Mouse (Mus musculus) lung, embryonic 15.5 days (tissue): ENCODE results near the gene Inafm2. TPM values are rescaled to one million over a fixed set of nuclear protein-coding genes. Genes with fewer than 3 reads are reported as not detected.

ENCODE experiments used
- ATAC-seq: fragments of 200-750 bp; cut with Nextera tagmentation; 2 replicates; pipeline ENCODE4 v1.8.0; 2017; ENCODE audit warnings: moderate number of reproducible peaks, borderline replicate concordance; ENCODE audit not compliant: low FRiP score, low TSS enrichment; ENCODE audit errors: extremely low read depth
- H3K27ac ChIP-seq: fragments of 300-500 bp; sonication (generic); 2 replicates; pipeline ENCODE4 v1.5.1; 2015; ENCODE audit warnings: moderate library complexity, mild to moderate bottlenecking, inconsistent platforms
- H3K27me3 ChIP-seq: fragments of 300-500 bp; sonication (generic); 2 replicates; pipeline ENCODE4 v1.6.1; 2015; ENCODE audit warnings: inconsistent platforms
- H3K36me3 ChIP-seq: fragments of 300-500 bp; sonication (generic); 2 replicates; pipeline ENCODE4 v1.6.1; 2015; ENCODE audit warnings: inconsistent platforms
- H3K4me1 ChIP-seq: fragments of 300-500 bp; sonication (generic); 2 replicates; pipeline ENCODE4 v1.6.1; 2015; ENCODE audit warnings: inconsistent platforms
- H3K4me2 ChIP-seq: fragments of 300-500 bp; sonication (generic); 2 replicates; pipeline ENCODE4 v1.6.1; 2015; ENCODE audit warnings: inconsistent platforms, mild to moderate bottlenecking, moderate library complexity
- H3K4me3 ChIP-seq: fragments of 300-500 bp; sonication (generic); 2 replicates; pipeline ENCODE4 v1.5.1; 2015; ENCODE audit warnings: mild to moderate bottlenecking, inconsistent platforms
- H3K9ac ChIP-seq: fragments of 300-500 bp; sonication (generic); 2 replicates; pipeline ENCODE4 v1.6.1; 2015; ENCODE audit warnings: inconsistent platforms
- H3K9me3 ChIP-seq: fragments of 300-500 bp; sonication (generic); 2 replicates; pipeline ENCODE4 v1.6.1; 2016; ENCODE audit warnings: inconsistent platforms
- WGBS: fragments of 180-500 bp; shearing (Covaris S2); methylation state at CpG from one replicate; pipeline ENCODE4 v1.1.7; 2015; 5-methylcytosine and 5-hydroxymethylcytosine counted together
- polyA plus RNA-seq: library from polyadenylated mRNA; unstranded; fragments of >200 nt; fragmentation: Nextera tagmentation; extraction: Ambion mirVana; gene quantifications from 2 replicates; pipeline ENCODE4 v1.2.1, GENCODE M21; 2015

Gene Inafm2
- polyA plus RNA-seq, 1 experiment from 2014 or later: 18.3 TPM

DNA sequence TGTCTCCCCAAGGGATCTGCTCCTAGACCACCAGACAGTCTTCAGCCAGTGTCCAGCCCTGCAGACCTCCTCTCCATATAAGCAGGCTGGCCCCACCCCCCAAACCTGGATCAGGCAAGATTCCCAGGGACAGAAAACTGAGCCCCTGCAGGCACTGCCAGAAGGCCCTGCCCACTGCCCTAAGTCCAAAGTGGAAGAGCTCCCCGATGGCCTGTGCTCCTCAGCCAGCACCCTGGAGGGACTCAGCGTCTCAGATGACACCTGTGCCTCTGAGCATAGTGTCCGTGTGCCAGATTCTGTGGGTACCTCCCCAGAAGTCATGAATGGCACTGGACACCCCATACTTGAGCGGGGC, 46.7 kb downstream of the Inafm2 start:
- ATAC-seq: no peak
- peaks cover 14% of the 10 kb centered on the region for H3K4me1 ChIP-seq
- H3K9me3 ChIP-seq: no peaks in the 10 kb centered on the region
- 74% methylated on average over 4 of the region's 4 CpGs for WGBS
- H3K4me3 ChIP-seq: no peak overlapping the region
- no peak overlapping the region for H3K9ac ChIP-seq
- no peak overlapping the region for H3K27ac ChIP-seq
- H3K36me3 ChIP-seq: no peaks in the 10 kb centered on the region
- peaks cover 3% of the 10 kb centered on the region; the same call in 1 of the 2 replicates for H3K27me3 ChIP-seq
- no peak overlapping the region for H3K4me2 ChIP-seq

DNA sequence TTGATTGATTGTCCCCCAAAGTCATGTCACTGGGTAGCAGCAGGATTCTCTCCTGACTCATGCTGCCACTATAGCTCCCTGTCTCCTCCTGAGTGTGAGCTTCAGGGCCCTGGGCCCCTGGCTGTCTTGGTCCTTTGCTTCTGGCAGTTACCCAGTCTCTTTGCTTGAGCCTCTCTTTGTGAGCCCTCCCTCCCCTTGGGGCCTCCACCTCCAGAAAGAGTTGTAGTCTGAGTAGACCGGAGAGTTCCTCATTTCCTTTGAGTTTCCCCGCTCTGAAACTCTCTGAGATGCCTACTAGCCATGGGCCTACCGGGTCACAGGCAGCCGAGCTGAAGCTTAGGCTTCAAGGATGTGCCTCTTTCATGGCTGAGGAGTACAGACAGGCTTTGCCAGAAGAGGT, 48.1 kb downstream of the Inafm2 start:
- Histone ChIP-seq H3K9me3 (no peaks in the 10 kb centered on the region), H3K27me3 (peaks cover 3% of the 10 kb centered on the region; the same call in 1 of the 2 replicates), H3K4me2 (no peak overlapping the region), H3K4me3 (no peak overlapping the region), H3K4me1 (peaks cover 14% of the 10 kb centered on the region), H3K9ac (no peak overlapping the region), H3K27ac (no peak overlapping the region), H3K36me3 (no peaks in the 10 kb centered on the region)
- WGBS: 68% methylated on average over 4 of the region's 4 CpGs
- ATAC-seq: no peak

Other genes starting within 250 kb of the Inafm2 start
- gene Bmf, start 196.1 kb upstream of the Inafm2 start, polyA plus RNA-seq: 5.5 and 8.5 TPM in 2 replicates
- 114 and 115 TPM in 2 replicates for gene Bub1b, start 147.5 kb upstream of the Inafm2 start, polyA plus RNA-seq
- 1.6 and 2.2 TPM in 2 replicates for gene Pak6, start 82.5 kb upstream of the Inafm2 start, polyA plus RNA-seq
- gene Ankrd63, start 41.8 kb upstream of the Inafm2 start, polyA plus RNA-seq: 0.10 and 0.12 TPM in 2 replicates
- 1.5 and 2.5 TPM in 2 replicates for gene Plcb2, start 17.3 kb upstream of the Inafm2 start, polyA plus RNA-seq
- gene Ccdc9b, start 16.9 kb downstream of the Inafm2 start, polyA plus RNA-seq: 0.98 and 1.2 TPM in 2 replicates
- not detected in 2 replicates for gene Phgr1, start 27.0 kb downstream of the Inafm2 start, polyA plus RNA-seq
- 0.76 and 0.89 TPM in 2 replicates for gene Disp2, start 34.0 kb downstream of the Inafm2 start, polyA plus RNA-seq
- gene Knstrn, start 68.2 kb downstream of the Inafm2 start, polyA plus RNA-seq: 134 TPM in 2 replicates
- 76.1 and 86.2 TPM in 2 replicates for gene Ivd, start 116.2 kb downstream of the Inafm2 start, polyA plus RNA-seq
- gene Bahd1, start 154.6 kb downstream of the Inafm2 start, polyA plus RNA-seq: 3.6 and 4.3 TPM in 2 replicates
- gene Chst14, start 180.7 kb downstream of the Inafm2 start, polyA plus RNA-seq: 31.7 and 35.2 TPM in 2 replicates